Mouse (Mus musculus) gastrocnemius, postnatal 4 days (tissue): ENCODE results near the gene 2010005H15Rik. TPM values are rescaled to one million over a fixed set of nuclear protein-coding genes. Genes with fewer than 3 reads are reported as not detected.
"Not testable (repeated sequence)": the region's sequence is repeated elsewhere in the genome, so short reads cannot be mapped to it uniquely, and the experiment has no call there.

ENCODE experiments used
- DNase-seq, 2 experiments: peaks; one replicate each; pipeline ENCODE4 v3.0.0; 2021 to 2022; ENCODE audit warnings: low spot score in 2 of 2, mixed read lengths in 2 of 2
- long read RNA-seq, 2 experiments: library from polyadenylated mRNA; stranded (forward); transcript quantifications; one replicate each; pipeline ENCODE4 v2.0.0; 2021
- total RNA-seq, 2 experiments: library from RNA; stranded (reverse); gene quantifications; 2 replicates each; pipeline ENCODE4 v1.2.3; 2021

The 2010005H15Rik gene
- under 1 TPM in 1 of 2 experiments, not detected in 1; 0.65 TPM for total RNA-seq
- long read RNA-seq, experiment 1, result 0 reads
- long read RNA-seq, experiment 2, partial matches to known transcripts, result 1 of 1 reads
- long read RNA-seq, experiment 2, other reads (novel, unspliced or antisense), result 0 of 1 reads

- DNase-seq, result not testable (repeated sequence)
Measured at GRCm38 (mm10) chr16:36221168-36221567, at the start of gene 2010005H15Rik. Gene 2010005H15Rik (plus strand): TSS chr16:36221468.

DNA sequence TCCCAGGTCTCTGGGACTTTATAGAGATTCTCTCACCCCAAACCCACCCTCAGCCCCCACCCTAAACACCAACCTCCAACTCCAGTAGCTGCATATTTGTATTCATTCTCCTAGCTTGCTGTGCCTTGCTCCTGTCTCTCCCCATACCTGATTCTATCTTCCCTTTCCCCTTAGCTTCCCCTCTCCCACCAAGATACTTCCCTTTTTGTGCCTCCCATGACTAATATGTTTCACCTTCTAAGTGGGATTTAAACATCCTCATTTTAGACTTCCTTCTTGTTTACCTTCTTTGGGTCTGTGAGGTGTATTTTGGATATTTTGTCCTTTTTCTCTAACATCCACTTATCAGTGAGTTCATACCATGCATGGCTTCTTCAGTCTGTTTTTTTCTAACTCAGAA, 45.2 kb upstream of the 2010005H15Rik start:
- DNase-seq, result no peak

- no peak for DNase-seq
Measured at GRCm38 (mm10) chr16:36179910-36180309, 41.4 kb upstream of the 2010005H15Rik start.

DNA sequence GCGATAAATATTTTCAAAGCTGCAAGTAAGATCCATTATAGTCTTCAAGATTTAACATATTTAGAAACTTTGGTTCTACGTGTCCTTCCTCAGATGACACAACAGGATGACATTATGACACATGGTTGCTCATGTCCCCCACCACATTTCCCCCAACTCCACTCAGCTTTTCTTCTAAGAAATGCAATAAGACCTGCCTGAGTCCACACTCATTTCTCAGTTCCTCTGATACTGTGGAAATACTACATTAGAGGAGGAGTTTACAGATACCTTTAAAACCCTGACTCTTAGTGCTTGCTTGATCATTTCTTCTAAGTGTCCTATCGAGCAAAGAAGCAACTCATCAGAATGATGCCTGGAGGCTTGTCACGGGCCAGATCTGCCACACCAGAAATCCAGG, 37.4 kb upstream of the 2010005H15Rik start, which contains the start of gene Gm5483:
Gene Gm5483 (plus strand): TSS at position 301 of the 400 bp plus-strand sequence.
- DNase-seq, result not testable (repeated sequence)

DNA sequence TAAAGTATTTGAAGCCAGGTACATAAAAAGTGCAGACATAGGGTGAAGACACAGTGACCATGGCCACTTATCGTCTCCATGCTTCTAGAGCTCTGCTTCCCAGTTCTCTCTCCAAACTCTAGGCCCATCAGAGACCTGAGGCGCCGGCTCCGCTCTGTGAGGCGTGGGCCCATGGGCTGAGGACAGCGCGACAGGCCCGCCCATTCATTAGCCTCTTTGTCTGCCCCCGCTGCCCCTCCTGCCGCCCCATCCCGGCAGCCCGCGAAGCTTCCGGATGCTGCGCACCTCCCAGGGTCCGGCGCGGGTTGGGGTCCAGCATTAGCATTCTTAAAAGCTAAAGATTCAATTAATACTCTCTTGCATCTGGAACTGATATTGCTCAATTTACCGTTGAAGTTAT, 22.0 kb upstream of the 2010005H15Rik start:
- peak in 1 of 2 experiments; percentile 8 for DNase-seq

DNA sequence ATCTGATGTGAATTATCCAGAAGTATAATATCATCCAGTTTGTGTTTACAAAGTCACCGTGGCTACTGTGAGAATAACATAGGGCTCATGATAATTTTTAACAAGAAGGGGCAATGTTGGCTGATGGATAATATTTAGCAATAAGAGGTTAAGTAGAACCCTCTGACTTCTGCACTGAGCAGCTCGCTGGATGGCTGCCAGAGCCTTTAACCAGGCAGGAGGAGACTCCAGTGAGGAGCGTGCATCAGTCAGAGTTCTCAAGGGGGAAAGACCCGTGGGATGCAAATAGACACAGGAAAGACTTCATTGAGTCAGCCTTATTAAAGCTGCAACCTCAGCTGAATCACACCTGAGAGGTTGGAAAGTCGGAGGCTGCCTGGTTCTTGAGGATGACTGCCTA, 17.4 kb upstream of the 2010005H15Rik start:
- no peak for DNase-seq

DNA sequence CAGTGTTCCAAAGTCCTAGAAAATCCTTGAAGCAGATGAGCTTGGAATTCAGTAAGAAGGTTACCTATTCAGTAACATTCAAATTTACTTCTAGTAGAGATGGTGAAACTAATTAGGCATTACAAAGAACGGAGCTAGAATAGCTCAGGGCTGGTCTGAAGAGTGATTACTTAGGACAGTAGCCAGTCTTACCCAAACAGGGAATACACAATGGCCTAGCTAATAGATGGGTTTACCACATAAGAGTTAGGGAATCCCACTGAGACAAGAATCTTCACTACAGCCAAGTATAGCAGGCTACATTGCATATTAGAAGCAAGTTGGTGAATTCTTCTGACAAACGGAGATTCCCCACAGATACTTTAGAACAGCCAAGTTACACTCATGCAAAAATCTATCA, 15.6 kb upstream of the 2010005H15Rik start:
- DNase-seq, result not testable (repeated sequence)

DNA sequence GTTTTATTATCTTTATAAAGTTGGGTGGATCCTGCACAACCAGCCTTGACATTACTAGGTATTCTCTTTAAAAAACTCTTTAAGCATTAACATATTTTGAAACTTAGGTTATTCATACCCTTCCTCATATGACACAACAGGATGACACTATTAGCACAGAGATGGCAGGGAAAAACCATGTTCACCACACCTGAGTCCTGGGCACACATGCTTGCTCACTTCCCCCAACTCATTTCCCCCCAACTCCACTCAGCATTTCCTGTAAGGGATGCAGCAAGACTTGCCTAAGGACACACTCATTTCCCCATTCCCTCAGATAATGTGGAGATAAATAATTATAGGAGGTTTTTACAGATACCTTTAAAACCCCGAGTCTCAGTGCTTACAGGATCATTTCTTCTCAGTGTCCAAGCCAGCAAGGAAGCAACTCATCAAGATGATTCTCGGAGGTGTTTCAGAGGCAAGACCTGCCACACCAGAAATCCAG, 11.3 kb upstream of the 2010005H15Rik start, which contains the start of gene Gm5416:
Gene Gm5416 (plus strand): TSS at position 437 of the 487 bp plus-strand sequence.
- no peak for DNase-seq

DNA sequence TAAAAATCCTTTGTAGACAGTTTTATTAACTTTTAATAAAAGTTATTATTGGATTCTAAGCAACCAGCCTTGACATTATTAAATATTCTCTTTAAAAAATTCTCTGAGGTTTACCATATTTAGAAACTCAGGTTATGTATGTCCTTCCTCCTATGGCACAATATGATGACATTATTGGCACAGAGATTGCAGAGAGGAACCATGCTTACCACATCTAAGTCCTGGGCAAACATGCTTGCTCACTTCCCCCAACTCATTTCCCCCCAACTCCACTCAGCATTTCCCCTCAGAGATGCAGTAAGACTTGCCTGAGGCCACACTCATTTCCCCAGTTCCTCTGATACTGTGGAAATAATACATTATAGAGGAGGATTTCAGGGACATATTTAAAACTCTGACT, 39.3 kb downstream of the 2010005H15Rik start:
- not testable (repeated sequence) for DNase-seq

DNA sequence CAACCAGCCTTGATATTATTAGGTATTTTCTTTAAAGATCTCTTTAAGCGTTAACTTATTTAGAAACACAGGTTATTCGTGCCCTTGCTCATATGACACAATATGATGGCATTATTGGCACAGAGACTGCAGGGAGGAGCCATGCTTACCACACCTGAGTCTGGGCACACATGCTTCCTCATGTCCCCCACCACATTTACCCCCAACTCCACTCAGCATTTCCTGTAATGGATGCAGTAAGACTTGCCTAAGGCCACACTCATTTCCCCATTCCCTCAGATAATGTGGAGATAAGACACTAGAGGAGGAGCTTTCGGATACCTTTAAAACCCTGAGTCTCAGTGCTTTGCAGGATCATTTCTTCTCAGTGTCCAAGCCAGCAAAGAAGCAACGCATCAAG, 55.5 kb downstream of the 2010005H15Rik start, which contains the start of gene Stfa1:
Gene Stfa1 (plus strand): TSS at position 156 of the 400 bp plus-strand sequence.
- not testable (repeated sequence) for DNase-seq

- DNase-seq, result no peak
Measured at GRCm38 (mm10) chr16:36289140-36289539, 67.9 kb downstream of the 2010005H15Rik start.

Other genes with a start within 250 kb of the 2010005H15Rik start
- 10 to 100 TPM; 62.5 to 71.0 TPM for gene Kpna1, start 242.7 kb upstream of the 2010005H15Rik start, total RNA-seq
- 1 to 10 TPM; 5.0 to 5.3 TPM for gene Wdr5b, start 180.3 kb upstream of the 2010005H15Rik start, total RNA-seq
- gene Fam162a, start 149.9 kb upstream of the 2010005H15Rik start, total RNA-seq, result 100 to 1,000 TPM in 1 of 2 experiments, 10 to 100 TPM in 1; 95.0 to 107 TPM
- gene Ccdc58, start 149.8 kb upstream of the 2010005H15Rik start, total RNA-seq, result 10 to 100 TPM; 38.3 to 42.4 TPM
- not detected for gene Csta1, start 90.2 kb upstream of the 2010005H15Rik start, total RNA-seq
- gene Stfa2l1, start 64.7 kb upstream of the 2010005H15Rik start, total RNA-seq, result 1 to 10 TPM; 1.1 to 1.8 TPM
- 1 to 10 TPM in 1 of 2 experiments, under 1 TPM in 1; 0.81 to 5.7 TPM for gene Gm5483, start 37.3 kb upstream of the 2010005H15Rik start, total RNA-seq
- gene Gm5416, start 11.1 kb upstream of the 2010005H15Rik start, total RNA-seq, result not detected
- 1 to 10 TPM; 1.6 to 5.6 TPM for gene Stfa1, start 55.5 kb downstream of the 2010005H15Rik start, total RNA-seq
- gene BC117090, start 112.9 kb downstream of the 2010005H15Rik start, total RNA-seq, result not detected
- gene BC100530, start 146.3 kb downstream of the 2010005H15Rik start, total RNA-seq, result 1 to 10 TPM; 1.9 to 7.0 TPM
- gene Stfa2, start 187.0 kb downstream of the 2010005H15Rik start, total RNA-seq, result 1 to 10 TPM in 1 of 2 experiments, not detected in 1; 3.1 TPM
- 1 to 10 TPM; 1.3 to 8.3 TPM for gene Stfa3, start 233.9 kb downstream of the 2010005H15Rik start, total RNA-seq